Mouse (Mus musculus): ENCODE results near the gene Ankrd12. TPM values are rescaled to one million over a fixed set of nuclear protein-coding genes. Genes with fewer than 3 reads are reported as not detected.

Ankrd12 gene
- total and polyA plus RNA-seq, 3 experiments = 2.6 to 22.2 (median 18.7) TPM

DNA sequence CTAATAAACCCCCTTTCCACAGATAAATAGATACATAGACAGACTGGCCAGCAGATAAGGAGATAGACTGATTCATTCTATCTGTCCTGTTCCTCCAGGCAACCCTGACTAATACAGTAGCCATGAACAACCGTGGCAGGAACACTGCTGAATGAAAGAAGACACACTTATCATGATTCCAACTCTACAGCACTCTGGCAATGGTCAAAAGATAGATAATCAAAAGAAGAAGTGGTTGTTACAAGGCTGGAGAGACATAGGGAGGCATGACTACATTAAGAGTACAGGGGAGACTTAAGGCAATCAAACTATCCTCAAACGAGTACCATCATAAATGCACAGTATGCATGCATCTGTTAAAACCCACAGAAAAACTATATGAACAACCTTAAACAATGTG, 131.5 kb downstream of the Ankrd12 start:
- WGBS = 77% methylated on average over 2 of the region's 2 CpGs
- Histone ChIP-seq H3K9ac (ENCODE audit: low read depth, low read length) (no peak overlapping the region), H3K79me2 (replicated peaks; ENCODE audit: control insufficient read depth, insufficient read depth, low read length) (peaks cover 6% of the 10 kb centered on the region; the same call in 1 of the 2 replicates), H3K4me3 (no peak overlapping the region), H3K4me1 (ENCODE audit: control insufficient read depth, insufficient read depth, low read length) (no peaks in the 10 kb centered on the region; the same call in 1 of the 2 replicates), H3K27ac (no peak overlapping the region), H3K27me3 (ENCODE audit: control insufficient read depth, insufficient read depth, low read length) (no peaks in the 10 kb centered on the region), H3K36me3 (ENCODE audit: control insufficient read depth, insufficient read depth, low read length) (peaks cover 7% of the 10 kb centered on the region; the same call in 1 of the 2 replicates)
- DNase-seq = no peak
- intact Hi-C loops (cut with DNase I) = no loop called here
- no peak for TF ChIP-seq CTCF (IDR thresholded peaks at IDR 0.05)

GRCm38 (mm10) chr17:65942394-65942793, 134.5 kb downstream of the Ankrd12 start:
- no peak for TF ChIP-seq CTCF (IDR thresholded peaks at IDR 0.05)
- no peak for TF ChIP-seq POLR2A (IDR thresholded peaks at IDR 0.05; ENCODE audit: insufficient read depth, low read depth, low read length)
- TF ChIP-seq EP300 (IDR thresholded peaks at IDR 0.05; ENCODE audit: insufficient read depth, low read depth, low read length) = no peak
- 66% methylated on average over 4 of the region's 4 CpGs for WGBS

DNA sequence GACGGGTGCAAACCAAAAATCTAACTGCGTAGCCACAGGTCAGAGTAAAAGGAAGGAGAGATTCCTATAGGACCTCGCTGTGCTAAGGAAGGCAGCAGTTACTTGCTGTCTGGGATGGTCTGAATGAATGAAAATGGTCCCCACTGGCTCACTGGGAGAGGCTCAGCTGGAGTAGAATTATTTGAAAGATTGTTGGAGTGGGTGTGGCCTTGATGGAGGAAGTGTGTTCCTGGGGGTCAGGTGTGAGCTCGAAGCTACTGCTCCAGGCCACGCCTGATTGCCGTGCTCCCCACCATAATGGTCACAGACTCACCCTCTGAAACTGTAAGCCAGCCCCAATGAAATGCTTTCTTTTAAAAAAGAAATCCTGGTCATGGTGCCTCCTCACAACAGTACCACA, 135.6 kb downstream of the Ankrd12 start:
- Histone ChIP-seq H3K36me3 (ENCODE audit: control insufficient read depth, insufficient read depth, low read length) (peaks cover 2% of the 10 kb centered on the region), H3K4me1 (ENCODE audit: control insufficient read depth, insufficient read depth, low read length) (peaks cover 11% of the 10 kb centered on the region), H3K79me2 (replicated peaks; ENCODE audit: control insufficient read depth, insufficient read depth, low read length) (no peaks in the 10 kb centered on the region; the same call in 1 of the 2 replicates), H3K9ac (ENCODE audit: low read depth, low read length) (no peak overlapping the region), H3K27me3 (ENCODE audit: control insufficient read depth, insufficient read depth, low read length) (no peaks in the 10 kb centered on the region), H3K4me3 (no peak overlapping the region), H3K27ac (no peak overlapping the region)
- intact Hi-C loops (cut with DNase I) = no loop called here
- 84% methylated on average over 6 of the region's 6 CpGs for WGBS
- no peak for DNase-seq
- TF ChIP-seq POLR2A (IDR thresholded peaks at IDR 0.05; ENCODE audit: insufficient read depth, low read depth, low read length) (no peak), CTCF (IDR thresholded peaks at IDR 0.05) (no peak), EP300 (IDR thresholded peaks at IDR 0.05; ENCODE audit: insufficient read depth, low read depth, low read length) (no peak)

More at GRCm38 (mm10) chr17:65942394-65942793, 134.5 kb downstream of the Ankrd12 start:
- Histone ChIP-seq H3K79me2 (replicated peaks; ENCODE audit: control insufficient read depth, insufficient read depth, low read length) (peaks cover 1% of the 10 kb centered on the region; the same call in 1 of the 2 replicates), H3K4me3 (no peak overlapping the region), H3K4me1 (ENCODE audit: control insufficient read depth, insufficient read depth, low read length) (peaks cover 11% of the 10 kb centered on the region), H3K27me3 (ENCODE audit: control insufficient read depth, insufficient read depth, low read length) (no peaks in the 10 kb centered on the region), H3K9ac (ENCODE audit: low read depth, low read length) (no peak overlapping the region), H3K36me3 (ENCODE audit: control insufficient read depth, insufficient read depth, low read length) (peaks cover 2% of the 10 kb centered on the region), H3K27ac (no peak overlapping the region)
- DNase-seq = no peak
- intact Hi-C loops (cut with DNase I) = no loop called here

DNA sequence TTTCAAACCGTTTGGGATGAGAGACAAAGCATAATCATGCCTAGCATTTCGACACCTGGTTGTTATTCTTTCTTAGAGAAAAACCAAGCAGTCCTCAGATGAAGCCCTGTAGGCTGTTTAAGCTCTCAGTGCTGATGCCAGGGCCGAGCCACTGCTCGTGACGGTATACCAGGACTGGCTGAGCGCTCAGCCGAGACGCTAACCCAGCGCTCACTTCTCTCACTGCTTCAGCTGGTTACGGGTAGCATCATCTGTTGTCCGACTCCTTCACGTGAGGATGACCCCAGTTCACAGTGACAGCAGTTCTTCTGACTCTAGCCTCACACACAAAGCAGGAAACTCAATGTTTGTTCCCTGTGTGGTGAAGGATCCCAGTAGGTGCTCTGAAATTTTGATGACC, 136.7 kb downstream of the Ankrd12 start:
- 59% methylated on average over 12 of the region's 12 CpGs for WGBS
- H3K9ac ChIP-seq (ENCODE audit: low read depth, low read length) = no peak overlapping the region
- TF ChIP-seq CTCF (IDR thresholded peaks at IDR 0.05) = no peak
- TF ChIP-seq EP300 (IDR thresholded peaks at IDR 0.05; ENCODE audit: insufficient read depth, low read depth, low read length) = no peak
- TF ChIP-seq POLR2A (IDR thresholded peaks at IDR 0.05; ENCODE audit: insufficient read depth, low read depth, low read length) = no peak
- H3K4me3 ChIP-seq = no peak overlapping the region
- intact Hi-C loops (cut with DNase I) = no loop called here
- no peaks in the 10 kb centered on the region for H3K27me3 ChIP-seq (ENCODE audit: control insufficient read depth, insufficient read depth, low read length)
- H3K27ac ChIP-seq = peak overlapping the region; percentile 65
- DNase-seq = no peak
- H3K36me3 ChIP-seq (ENCODE audit: control insufficient read depth, insufficient read depth, low read length) = no peaks in the 10 kb centered on the region; the same call in 1 of the 2 replicates
- no peaks in the 10 kb centered on the region; the same call in 1 of the 2 replicates for H3K79me2 ChIP-seq (replicated peaks; ENCODE audit: control insufficient read depth, insufficient read depth, low read length)
- H3K4me1 ChIP-seq (ENCODE audit: control insufficient read depth, insufficient read depth, low read length) = peaks cover 11% of the 10 kb centered on the region

- no peak overlapping the region for H3K9ac ChIP-seq (ENCODE audit: low read depth, low read length)
- no peaks in the 10 kb centered on the region for H3K27me3 ChIP-seq (ENCODE audit: control insufficient read depth, insufficient read depth, low read length)
- 31% methylated on average over 14 of the region's 14 CpGs for WGBS
- TF ChIP-seq POLR2A (IDR thresholded peaks at IDR 0.05; ENCODE audit: insufficient read depth, low read depth, low read length) (no peak), CTCF (IDR thresholded peaks at IDR 0.05) (no peak), EP300 (IDR thresholded peaks at IDR 0.05; ENCODE audit: insufficient read depth, low read depth, low read length) (no peak)
- peak overlapping the region; percentile 65 for H3K27ac ChIP-seq
- peaks cover 11% of the 10 kb centered on the region for H3K4me1 ChIP-seq (ENCODE audit: control insufficient read depth, insufficient read depth, low read length)
- H3K79me2 ChIP-seq (replicated peaks; ENCODE audit: control insufficient read depth, insufficient read depth, low read length) = no peaks in the 10 kb centered on the region; the same call in 1 of the 2 replicates
- no peak overlapping the region for H3K4me3 ChIP-seq
- intact Hi-C loops (cut with DNase I) = no loop called here
- DNase-seq = no peak
- H3K36me3 ChIP-seq (ENCODE audit: control insufficient read depth, insufficient read depth, low read length) = no peaks in the 10 kb centered on the region; the same call in 1 of the 2 replicates
Observed at GRCm38 (mm10) chr17:65939461-65940192, 137.3 kb downstream of the Ankrd12 start.

DNA sequence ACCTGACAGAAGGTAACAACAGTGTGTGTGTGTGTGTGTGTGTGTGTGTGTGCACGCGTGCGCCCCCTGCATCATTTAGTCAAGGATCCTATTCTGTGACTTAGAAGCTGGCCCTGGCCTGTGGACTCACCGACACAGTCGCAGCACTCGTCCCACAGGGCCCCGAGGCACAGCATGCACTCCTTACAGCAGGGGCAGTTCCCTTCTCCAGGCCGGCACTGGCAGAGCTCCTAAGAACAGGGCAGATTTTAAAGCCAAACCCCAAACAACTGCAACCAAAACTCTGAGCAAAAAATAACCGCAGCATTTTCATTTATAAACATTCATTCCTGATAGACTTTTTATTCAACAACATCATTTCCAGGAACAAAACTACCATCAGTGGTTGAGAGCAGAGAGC, 139.2 kb downstream of the Ankrd12 start:
- Histone ChIP-seq H3K27ac (no peak overlapping the region), H3K36me3 (ENCODE audit: control insufficient read depth, insufficient read depth, low read length) (no peaks in the 10 kb centered on the region; the same call in 1 of the 2 replicates), H3K4me1 (ENCODE audit: control insufficient read depth, insufficient read depth, low read length) (peaks cover 11% of the 10 kb centered on the region), H3K27me3 (ENCODE audit: control insufficient read depth, insufficient read depth, low read length) (no peaks in the 10 kb centered on the region), H3K4me3 (no peak overlapping the region), H3K79me2 (replicated peaks; ENCODE audit: control insufficient read depth, insufficient read depth, low read length) (no peaks in the 10 kb centered on the region), H3K9ac (ENCODE audit: low read depth, low read length) (no peak overlapping the region)
- DNase-seq = no peak
- WGBS = 76% methylated on average over 9 of the region's 9 CpGs
- no peak for TF ChIP-seq CTCF (IDR thresholded peaks at IDR 0.05)
- no peak for TF ChIP-seq EP300 (IDR thresholded peaks at IDR 0.05; ENCODE audit: insufficient read depth, low read depth, low read length)
- TF ChIP-seq POLR2A (IDR thresholded peaks at IDR 0.05; ENCODE audit: insufficient read depth, low read depth, low read length) = no peak
- intact Hi-C loops (cut with DNase I) = no loop called here

All from heart, adult 2 months (tissue).